Mouse (Mus musculus) stomach, postnatal 0 days (tissue): ENCODE data around the gene Nfe2l2.
"Not testable (repeated sequence)": the region's sequence is repeated elsewhere in the genome, so short reads cannot be mapped to it uniquely, and the experiment has no call there.

Experiments used
- CTCF ChIP-seq: IDR thresholded peaks from 2 replicates; pipeline ENCODE4 v1.5.1; 2016; ENCODE audit warnings: antibody characterized with exemption, low read depth, mild to moderate bottlenecking, moderate library complexity
- EP300 ChIP-seq: optimal IDR thresholded peaks from 2 replicates; pipeline ENCODE3; 2016; ENCODE audit warnings: antibody characterized with exemption

- not testable (repeated sequence) for TF ChIP-seq CTCF, EP300
These were observed 62.1 kb downstream of the Nfe2l2 start for GRCm38 (mm10) chr2:75642312-75642711.
